Mouse (Mus musculus) kidney, postnatal 14 days (tissue): ENCODE data around the gene Cenpo.

Experiments
- DNase-seq: peaks from one replicate; pipeline ENCODE4 v3.0.0; 2022; ENCODE audit warnings: mixed read lengths

The Cenpo gene

GRCm38 (mm10) chr12:4198702-4199101 lies 35.4 kb downstream of the Cenpo start:
- DNase-seq: no peak

GRCm38 (mm10) chr12:4194643-4195042 lies 39.5 kb downstream of the Cenpo start:
- no peak for DNase-seq

GRCm38 (mm10) chr12:4193025-4193740 lies 40.9 kb downstream of the Cenpo start:
- DNase-seq: peak; percentile 56

- DNase-seq: peak; percentile 37
These were observed 41.6 kb downstream of the Cenpo start for GRCm38 (mm10) chr12:4192514-4192913.

GRCm38 (mm10) chr12:4189060-4189447 lies 45.0 kb downstream of the Cenpo start:
- no peak for DNase-seq

GRCm38 (mm10) chr12:4188171-4189059 lies 45.7 kb downstream of the Cenpo start:
- DNase-seq: peak; percentile 58

GRCm38 (mm10) chr12:4184648-4185047 lies 49.4 kb downstream of the Cenpo start:
- peak; percentile 42 for DNase-seq

- DNase-seq: no peak
These were observed 53.6 kb downstream of the Cenpo start for GRCm38 (mm10) chr12:4180507-4180906.

GRCm38 (mm10) chr12:4179671-4180233 lies 54.3 kb downstream of the Cenpo start:
- DNase-seq: no peak

GRCm38 (mm10) chr12:4178839-4179238 lies 55.3 kb downstream of the Cenpo start:
- DNase-seq: no peak

GRCm38 (mm10) chr12:4173108-4173790 lies 60.8 kb downstream of the Cenpo start:
- DNase-seq: no peak

GRCm38 (mm10) chr12:4169622-4170021 lies 64.5 kb downstream of the Cenpo start:
- DNase-seq: no peak

GRCm38 (mm10) chr12:4169058-4169457 lies 65.0 kb downstream of the Cenpo start:
- no peak for DNase-seq

GRCm38 (mm10) chr12:4166970-4167369 lies 67.1 kb downstream of the Cenpo start:
- DNase-seq: no peak

GRCm38 (mm10) chr12:4162886-4163285 lies 71.2 kb downstream of the Cenpo start:
- DNase-seq: no peak

- DNase-seq: no peak
These were observed 73.8 kb downstream of the Cenpo start for GRCm38 (mm10) chr12:4160322-4160721.

- no peak for DNase-seq
These were observed 75.0 kb downstream of the Cenpo start for GRCm38 (mm10) chr12:4158868-4159632.

GRCm38 (mm10) chr12:4158179-4158578 lies 75.9 kb downstream of the Cenpo start:
- no peak for DNase-seq

- DNase-seq: no peak
These were observed 76.6 kb downstream of the Cenpo start for GRCm38 (mm10) chr12:4157466-4157865.

- DNase-seq: no peak
These were observed 82.1 kb downstream of the Cenpo start for GRCm38 (mm10) chr12:4151969-4152368.

- DNase-seq: peak; percentile 13
These were observed 83.2 kb downstream of the Cenpo start for GRCm38 (mm10) chr12:4150936-4151335.
